Mouse (Mus musculus) thymus, adult 2 months (tissue): ENCODE results near the gene Gdf5.

Source experiments
- CTCF ChIP-seq: fragments of 200-500 bp; IDR thresholded peaks from 2 replicates; pipeline ENCODE4 v1.5.1; 2012; ENCODE audit warnings: mild to moderate bottlenecking, control low read depth, low read length, moderate library complexity, borderline replicate concordance; ENCODE audit not compliant: control insufficient read depth, poor library complexity, insufficient read depth; ENCODE audit errors: extremely low read depth
- POLR2A ChIP-seq: fragments of 200-500 bp; IDR thresholded peaks from 2 replicates; pipeline ENCODE4 v1.6.1; 2012; ENCODE audit warnings: mild to moderate bottlenecking, low read length, control low read depth, moderate library complexity; ENCODE audit not compliant: control insufficient read depth, poor library complexity, insufficient read depth; ENCODE audit errors: extremely low read depth

DNA sequence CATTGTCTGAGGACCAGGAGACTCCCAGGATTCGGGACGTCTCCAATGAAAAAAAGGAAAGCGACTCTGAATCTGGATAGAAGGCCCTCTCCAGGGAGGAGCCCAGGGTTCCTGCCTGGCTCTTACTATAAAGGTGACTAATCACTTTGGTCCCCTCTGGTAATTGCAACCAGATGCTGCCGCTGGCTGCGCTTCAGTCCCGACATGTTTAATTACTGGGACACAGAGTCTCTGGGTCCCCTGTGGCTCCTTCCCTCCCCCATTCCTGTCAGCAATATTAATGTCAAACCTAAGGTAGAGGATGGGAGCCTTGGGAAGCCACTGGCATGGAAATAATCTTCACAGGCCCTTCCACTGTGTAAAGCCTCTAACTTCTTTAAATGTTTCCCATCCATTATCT is 4.2 kb upstream of the Gdf5 start:
- no peak for TF ChIP-seq CTCF
- TF ChIP-seq POLR2A: no peak
